Mouse (Mus musculus): Measurements from ENCODE around the gene Arpin. TPM values are rescaled to one million over a fixed set of nuclear protein-coding genes. Genes with fewer than 3 reads are reported as not detected.

Arpin gene
- polyA plus RNA-seq, 1 experiment from 2014 or later: 29.4 TPM

- H3K9me3 ChIP-seq (ENCODE audit: control insufficient read depth, low read length): no peaks in the 10 kb centered on the region
- no peak overlapping the region for H3K9ac ChIP-seq (ENCODE audit: low read length)
- ATAC-seq (ENCODE audit: insufficient number of reproducible peaks, insufficient read depth, low FRiP score, low read depth): no peak
- H3K4me1 ChIP-seq (ENCODE audit: control insufficient read depth in 2 of 2, insufficient read depth in 2 of 2, low read length in 2 of 2): no peaks in the 10 kb centered on the region
- no peaks in the 10 kb centered on the region for H3K27me3 ChIP-seq (ENCODE audit: control insufficient read depth, insufficient read depth, low read length)
- H3K27ac ChIP-seq (replicated peaks in 1 of 2; ENCODE audit: control insufficient read depth in 1 of 2, insufficient read depth in 1 of 2, low read depth in 2 of 2, low read length in 2 of 2): no peak overlapping the region
- no peak overlapping the region for H3K4me3 ChIP-seq (ENCODE audit: control insufficient read depth in 1 of 2, insufficient read depth in 1 of 2, low read depth in 1 of 2, low read length in 2 of 2)
- 73% methylated on average over 3 of the region's 3 CpGs for WGBS
- no peaks in the 10 kb centered on the region for H3K36me3 ChIP-seq (ENCODE audit: control insufficient read depth, insufficient read depth, low read length)
- no peak overlapping the region for H3K4me2 ChIP-seq (ENCODE audit: low read length)
These were observed 15.9 kb upstream of the Arpin start for GRCm38 (mm10) chr7:79951038-79951437.

DNA sequence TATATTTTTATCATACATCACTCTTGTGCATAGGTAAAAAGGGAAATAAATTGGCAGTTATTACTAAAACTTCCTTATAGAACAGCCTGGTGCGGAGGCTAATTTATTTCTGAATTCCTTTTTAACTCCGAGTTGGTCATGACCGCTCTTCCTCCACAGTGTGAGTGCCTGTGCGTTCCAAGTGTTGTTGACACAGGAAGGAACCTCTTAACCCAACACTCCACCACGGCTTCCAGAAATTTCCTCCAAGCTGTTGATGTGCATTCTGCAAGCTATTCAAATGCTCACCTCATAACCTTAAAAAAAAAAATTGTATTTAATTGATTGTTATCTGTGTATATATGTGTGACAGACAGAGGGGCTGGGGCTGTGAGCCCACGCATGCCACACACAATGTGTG, 15.1 kb upstream of the Arpin start:
- Histone ChIP-seq H3K27me3 (ENCODE audit: control insufficient read depth, insufficient read depth, low read length) (no peaks in the 10 kb centered on the region), H3K9me3 (ENCODE audit: control insufficient read depth, low read length) (no peaks in the 10 kb centered on the region), H3K9ac (ENCODE audit: low read length) (no peak overlapping the region), H3K36me3 (ENCODE audit: control insufficient read depth, insufficient read depth, low read length) (no peaks in the 10 kb centered on the region), H3K4me1 (ENCODE audit: control insufficient read depth in 2 of 2, insufficient read depth in 2 of 2, low read length in 2 of 2) (no peaks in the 10 kb centered on the region), H3K27ac (replicated peaks in 1 of 2; ENCODE audit: control insufficient read depth in 1 of 2, insufficient read depth in 1 of 2, low read depth in 2 of 2, low read length in 2 of 2) (no peak overlapping the region), H3K4me3 (ENCODE audit: control insufficient read depth in 1 of 2, insufficient read depth in 1 of 2, low read depth in 1 of 2, low read length in 2 of 2) (no peak overlapping the region), H3K4me2 (ENCODE audit: low read length) (no peak overlapping the region)
- 71% methylated on average over 6 of the region's 6 CpGs for WGBS
- ATAC-seq (ENCODE audit: insufficient number of reproducible peaks, insufficient read depth, low FRiP score, low read depth): no peak

- Histone ChIP-seq H3K9ac (ENCODE audit: low read length) (peak overlapping the region; percentile 80), H3K4me1 (ENCODE audit: control insufficient read depth in 2 of 2, insufficient read depth in 2 of 2, low read length in 2 of 2) (peaks cover 6 to 16% of the 10 kb centered on the region in 2 experiments), H3K9me3 (ENCODE audit: control insufficient read depth, low read length) (no peaks in the 10 kb centered on the region), H3K27me3 (ENCODE audit: control insufficient read depth, insufficient read depth, low read length) (no peaks in the 10 kb centered on the region), H3K4me2 (ENCODE audit: low read length) (peak overlapping the region; percentile 83), H3K36me3 (ENCODE audit: control insufficient read depth, insufficient read depth, low read length) (no peaks in the 10 kb centered on the region), H3K27ac (replicated peaks in 1 of 2; ENCODE audit: control insufficient read depth in 1 of 2, insufficient read depth in 1 of 2, low read depth in 2 of 2, low read length in 2 of 2) (peak overlapping the region; percentile 73 to 75), H3K4me3 (ENCODE audit: control insufficient read depth in 1 of 2, insufficient read depth in 1 of 2, low read depth in 1 of 2, low read length in 2 of 2) (peak overlapping the region; percentile 70 to 75)
- 15% methylated on average over 19 of the region's 19 CpGs for WGBS
- no peak for ATAC-seq (ENCODE audit: insufficient number of reproducible peaks, insufficient read depth, low FRiP score, low read depth)
These were observed 499 bp upstream of the Arpin start for GRCm38 (mm10) chr7:79935511-79936205.

- 0 out of 2 replicates have a peak, but pooled peaks cover 2% of the 10 kb centered on the region for H3K36me3 ChIP-seq (ENCODE audit: control insufficient read depth, insufficient read depth, low read length)
- H3K4me2 ChIP-seq (ENCODE audit: low read length): peak overlapping the region; percentile 83
- H3K4me1 ChIP-seq (ENCODE audit: control insufficient read depth in 2 of 2, insufficient read depth in 2 of 2, low read length in 2 of 2): peaks cover 6 to 16% of the 10 kb centered on the region in 2 experiments
These were observed 698 bp downstream of the Arpin start for GRCm38 (mm10) chr7:79934461-79934860.

DNA sequence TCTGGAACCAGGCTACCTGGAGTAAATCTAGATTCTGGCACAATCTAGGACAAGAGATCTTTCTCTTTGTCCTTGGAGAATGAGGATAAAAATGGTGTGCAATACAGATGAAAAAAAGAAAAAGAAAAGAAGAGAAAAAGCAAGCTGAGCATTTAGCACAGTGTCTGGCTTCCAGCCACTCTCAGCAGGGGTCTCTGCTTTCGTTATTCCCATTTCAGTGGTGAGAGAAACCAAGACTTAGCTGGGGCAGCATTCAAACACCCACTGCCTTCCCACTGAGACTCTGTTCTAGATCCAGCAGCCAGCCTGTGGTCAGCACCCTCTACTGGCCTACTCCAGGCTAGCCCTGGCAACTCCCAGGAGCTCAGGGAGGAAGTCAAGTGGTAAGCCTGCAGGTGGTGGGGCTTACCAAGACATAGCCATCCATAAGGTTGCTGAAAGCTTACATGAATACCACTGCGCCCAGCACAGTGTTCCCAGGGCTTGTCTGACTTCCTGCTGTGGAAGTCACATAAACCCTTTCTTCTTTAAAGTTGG, 6.6 kb downstream of the Arpin start:
- no peaks in the 10 kb centered on the region for H3K4me1 ChIP-seq (ENCODE audit: control insufficient read depth in 2 of 2, insufficient read depth in 2 of 2, low read length in 2 of 2)
- H3K27me3 ChIP-seq (ENCODE audit: control insufficient read depth, insufficient read depth, low read length): no peaks in the 10 kb centered on the region
- no peak overlapping the region for H3K9ac ChIP-seq (ENCODE audit: low read length)
- peaks cover 47% of the 10 kb centered on the region for H3K36me3 ChIP-seq (ENCODE audit: control insufficient read depth, insufficient read depth, low read length)
- H3K27ac ChIP-seq (replicated peaks in 1 of 2; ENCODE audit: control insufficient read depth in 1 of 2, insufficient read depth in 1 of 2, low read depth in 2 of 2, low read length in 2 of 2): no peak overlapping the region
- H3K4me2 ChIP-seq (ENCODE audit: low read length): no peak overlapping the region
- no peak overlapping the region for H3K4me3 ChIP-seq (ENCODE audit: control insufficient read depth in 1 of 2, insufficient read depth in 1 of 2, low read depth in 1 of 2, low read length in 2 of 2)
- no peaks in the 10 kb centered on the region for H3K9me3 ChIP-seq (ENCODE audit: control insufficient read depth, low read length)
- 84% methylated on average over 2 of the region's 2 CpGs for WGBS
- ATAC-seq (ENCODE audit: insufficient number of reproducible peaks, insufficient read depth, low FRiP score, low read depth): no peak

More at GRCm38 (mm10) chr7:79934461-79934860, 698 bp downstream of the Arpin start:
- peak overlapping the region; percentile 80 for H3K9ac ChIP-seq (ENCODE audit: low read length)
- WGBS: 22% methylated on average over 5 of the region's 5 CpGs
- H3K4me3 ChIP-seq (ENCODE audit: control insufficient read depth in 1 of 2, insufficient read depth in 1 of 2, low read depth in 1 of 2, low read length in 2 of 2): peak overlapping the region; percentile 70 to 75
- peak overlapping the region; percentile 73 to 75; a peak in 3 of 4 replicates for H3K27ac ChIP-seq (replicated peaks in 1 of 2; ENCODE audit: control insufficient read depth in 1 of 2, insufficient read depth in 1 of 2, low read depth in 2 of 2, low read length in 2 of 2)
- ATAC-seq (ENCODE audit: insufficient number of reproducible peaks, insufficient read depth, low FRiP score, low read depth): no peak
- H3K27me3 ChIP-seq (ENCODE audit: control insufficient read depth, insufficient read depth, low read length): no peaks in the 10 kb centered on the region
- H3K9me3 ChIP-seq (ENCODE audit: control insufficient read depth, low read length): no peaks in the 10 kb centered on the region

- H3K4me3 ChIP-seq (ENCODE audit: control insufficient read depth in 1 of 2, insufficient read depth in 1 of 2, low read depth in 1 of 2, low read length in 2 of 2): peak within 1 kb of the TSS; percentile 61 to 85
- peak; percentile 89 for ATAC-seq (ENCODE audit: insufficient number of reproducible peaks, insufficient read depth, low FRiP score, low read depth)
- H3K27me3 ChIP-seq (ENCODE audit: control insufficient read depth, insufficient read depth, low read length): no peaks in the 10 kb centered on the region
- H3K9me3 ChIP-seq (ENCODE audit: control insufficient read depth, low read length): no peaks in the 10 kb centered on the region
- peaks cover 0 to 11% of the 10 kb centered on the region in 2 experiments; a peak in 2 of 4 replicates for H3K4me1 ChIP-seq (ENCODE audit: control insufficient read depth in 2 of 2, insufficient read depth in 2 of 2, low read length in 2 of 2)
- peak within 1 kb of the TSS; percentile 78 for H3K4me2 ChIP-seq (ENCODE audit: low read length)
- WGBS: under 1% methylated on average over 34 of the region's 34 CpGs
- peak within 1 kb of the TSS; percentile 77 to 83 for H3K27ac ChIP-seq (replicated peaks in 1 of 2; ENCODE audit: control insufficient read depth in 1 of 2, insufficient read depth in 1 of 2, low read depth in 2 of 2, low read length in 2 of 2)
- peaks cover 9% of the 10 kb centered on the region; the same call in 1 of the 2 replicates for H3K36me3 ChIP-seq (ENCODE audit: control insufficient read depth, insufficient read depth, low read length)
- peak within 1 kb of the TSS; percentile 90 for H3K9ac ChIP-seq (ENCODE audit: low read length)
These were observed 14.7 kb downstream of the Arpin start, which contains the start of gene Ap3s2 for GRCm38 (mm10) chr7:79920344-79920983. Ap3s2 (minus strand) TSS chr7:79920649.

DNA sequence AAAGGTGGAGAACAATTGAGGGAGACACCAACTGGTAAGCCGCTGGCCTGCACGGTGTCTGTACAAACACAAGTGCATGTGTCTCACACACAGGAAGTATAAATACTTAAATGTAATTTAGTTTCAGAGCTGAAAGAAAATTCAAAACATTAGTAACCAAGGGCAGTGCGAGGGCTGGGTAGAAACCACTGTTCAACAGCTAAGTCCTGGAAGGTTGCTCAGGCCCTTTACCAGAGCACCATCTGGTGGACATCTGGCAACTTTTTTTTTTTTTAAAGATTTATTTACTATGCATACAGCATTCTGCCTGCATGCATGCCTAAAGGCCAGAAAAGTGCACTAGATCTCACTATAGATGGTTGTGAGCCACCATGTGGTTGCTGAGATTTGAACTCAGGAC, 20.6 kb downstream of the Arpin start:
- H3K4me3 ChIP-seq (ENCODE audit: control insufficient read depth in 1 of 2, insufficient read depth in 1 of 2, low read depth in 1 of 2, low read length in 2 of 2): no peak overlapping the region
- H3K4me1 ChIP-seq (ENCODE audit: control insufficient read depth in 2 of 2, insufficient read depth in 2 of 2, low read length in 2 of 2): peaks cover 0 to 1% of the 10 kb centered on the region in 2 experiments; a peak in 1 of 4 replicates
- no peaks in the 10 kb centered on the region for H3K27me3 ChIP-seq (ENCODE audit: control insufficient read depth, insufficient read depth, low read length)
- peaks cover 46% of the 10 kb centered on the region for H3K36me3 ChIP-seq (ENCODE audit: control insufficient read depth, insufficient read depth, low read length)
- H3K9ac ChIP-seq (ENCODE audit: low read length): no peak overlapping the region
- H3K9me3 ChIP-seq (ENCODE audit: control insufficient read depth, low read length): no peaks in the 10 kb centered on the region
- WGBS: 67% methylated on average over 3 of the region's 3 CpGs
- H3K4me2 ChIP-seq (ENCODE audit: low read length): no peak overlapping the region
- no peak for ATAC-seq (ENCODE audit: insufficient number of reproducible peaks, insufficient read depth, low FRiP score, low read depth)
- no peak overlapping the region for H3K27ac ChIP-seq (replicated peaks in 1 of 2; ENCODE audit: control insufficient read depth in 1 of 2, insufficient read depth in 1 of 2, low read depth in 2 of 2, low read length in 2 of 2)

All from heart, embryonic 14.5 days (tissue).